Mouse (Mus musculus): ENCODE data around the gene Ankrd23. TPM values are rescaled to one million over a fixed set of nuclear protein-coding genes. Genes with fewer than 3 reads are reported as not detected.

Gene Ankrd23
- polyA plus RNA-seq, 1 experiment from 2014 or later = 14.6 TPM

DNA sequence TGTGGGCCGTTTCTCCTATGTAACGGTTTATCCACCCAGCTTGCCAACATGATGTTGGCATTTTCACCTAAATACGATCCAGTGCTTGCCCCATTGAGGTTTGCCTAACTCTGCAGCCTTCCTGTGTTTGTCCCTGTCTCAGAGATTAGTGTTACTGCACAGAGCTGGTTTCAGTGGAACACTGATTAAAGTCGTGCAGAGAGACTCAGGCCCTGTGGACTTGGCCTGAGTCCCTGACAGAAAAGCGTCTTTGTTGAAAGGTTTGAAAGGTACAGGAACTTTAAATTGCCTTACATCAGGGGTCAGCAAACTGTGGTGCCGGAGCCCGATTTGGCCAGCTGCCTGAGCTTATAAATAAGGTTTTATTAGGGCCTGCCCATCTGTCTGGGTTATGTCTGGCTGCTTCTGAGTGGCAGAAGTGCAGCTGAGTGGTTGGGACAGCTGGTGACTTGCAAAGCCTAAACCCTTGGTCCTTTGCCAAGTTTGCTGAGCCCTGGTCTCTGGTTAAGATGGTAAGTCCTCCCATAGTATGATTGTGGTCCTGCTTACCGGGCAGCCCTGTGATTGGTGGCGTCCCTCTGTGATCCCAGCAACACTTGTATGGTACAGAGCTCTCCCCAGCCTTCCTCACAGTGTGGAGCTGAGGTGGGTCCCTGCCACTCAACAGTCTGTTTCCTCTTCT is 13.2 kb downstream of the Ankrd23 start:
- Histone ChIP-seq H3K27ac (ENCODE audit: low read depth, low read length) (0 out of 2 replicates have a peak overlapping the region, but pooled peaks have one; percentile 37), H3K9me3 (ENCODE audit: control insufficient read depth, low read length) (no peaks in the 10 kb centered on the region), H3K9ac (ENCODE audit: low read depth, low read length) (no peak overlapping the region), H3K4me2 (replicated peaks; ENCODE audit: low read depth, low read length) (no peak overlapping the region), H3K4me1 (ENCODE audit: control insufficient read depth, insufficient read depth, low read length) (no peaks in the 10 kb centered on the region), H3K27me3 (ENCODE audit: control insufficient read depth, insufficient read depth, low read length) (no peaks in the 10 kb centered on the region), H3K36me3 (ENCODE audit: control insufficient read depth, insufficient read depth, low read length) (peaks cover 68% of the 10 kb centered on the region), H3K4me3 (ENCODE audit: low read length) (no peak overlapping the region)
- WGBS = 49% methylated on average over 9 of the region's 9 CpGs
- peak; percentile 17; the same call in 1 of the 2 replicates for ATAC-seq (ENCODE audit: low FRiP score, low TSS enrichment)

DNA sequence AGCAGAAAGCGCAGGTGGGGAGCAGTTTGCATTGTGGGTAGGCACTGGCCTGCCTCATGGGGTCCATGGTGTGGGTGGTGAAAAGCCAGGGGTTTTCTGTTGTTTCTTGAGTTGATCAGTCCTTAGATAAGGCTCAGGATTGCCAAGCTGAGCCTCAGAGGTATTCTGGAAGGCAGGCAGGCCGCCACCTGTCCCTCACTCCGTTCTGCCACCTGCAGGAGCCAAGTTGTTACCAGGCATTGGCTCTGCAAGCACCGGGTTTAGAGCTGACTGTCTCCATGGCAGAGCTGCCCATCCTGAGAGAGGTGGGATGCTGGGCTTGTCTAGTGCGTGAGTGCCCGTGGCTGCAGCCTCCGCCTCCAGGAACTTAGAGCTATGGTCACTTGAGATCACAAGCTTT is 14.5 kb downstream of the Ankrd23 start:
- 90% methylated on average over 7 of the region's 7 CpGs for WGBS
- H3K4me3 ChIP-seq (ENCODE audit: low read length) = no peak overlapping the region
- H3K27ac ChIP-seq (ENCODE audit: low read depth, low read length) = no peak overlapping the region
- H3K9ac ChIP-seq (ENCODE audit: low read depth, low read length) = no peak overlapping the region
- H3K27me3 ChIP-seq (ENCODE audit: control insufficient read depth, insufficient read depth, low read length) = no peaks in the 10 kb centered on the region
- peaks cover 68% of the 10 kb centered on the region for H3K36me3 ChIP-seq (ENCODE audit: control insufficient read depth, insufficient read depth, low read length)
- no peak overlapping the region for H3K4me2 ChIP-seq (replicated peaks; ENCODE audit: low read depth, low read length)
- no peaks in the 10 kb centered on the region for H3K4me1 ChIP-seq (ENCODE audit: control insufficient read depth, insufficient read depth, low read length)
- no peak for ATAC-seq (ENCODE audit: low FRiP score, low TSS enrichment)
- no peaks in the 10 kb centered on the region for H3K9me3 ChIP-seq (ENCODE audit: control insufficient read depth, low read length)

DNA sequence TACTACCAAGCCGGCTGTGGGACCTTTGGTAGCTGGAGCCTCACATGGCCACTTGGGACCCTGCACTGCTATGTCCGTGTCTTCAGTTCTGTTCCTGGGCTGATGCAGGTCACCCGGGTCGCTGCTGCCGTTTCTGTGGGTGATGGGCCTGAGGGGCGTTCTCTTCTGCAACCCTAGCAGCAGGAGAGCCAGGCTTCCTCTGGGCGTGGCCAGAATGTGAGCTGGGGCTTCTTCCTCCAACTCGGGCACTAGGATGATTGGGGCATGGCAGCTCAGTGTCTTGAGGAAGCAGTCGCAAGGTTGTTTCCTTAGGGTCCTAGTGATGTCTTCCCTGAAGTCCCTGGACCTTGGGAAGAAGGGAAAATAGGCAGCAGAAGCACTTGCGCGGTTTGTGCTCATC is 17.1 kb downstream of the Ankrd23 start:
- WGBS = 70% methylated on average over 11 of the region's 11 CpGs
- H3K4me2 ChIP-seq (replicated peaks; ENCODE audit: low read depth, low read length) = no peak overlapping the region
- H3K27ac ChIP-seq (ENCODE audit: low read depth, low read length) = no peak overlapping the region
- H3K9me3 ChIP-seq (ENCODE audit: control insufficient read depth, low read length) = no peaks in the 10 kb centered on the region
- no peaks in the 10 kb centered on the region for H3K27me3 ChIP-seq (ENCODE audit: control insufficient read depth, insufficient read depth, low read length)
- ATAC-seq (ENCODE audit: low FRiP score, low TSS enrichment) = no peak
- H3K4me3 ChIP-seq (ENCODE audit: low read length) = no peak overlapping the region
- 0 out of 2 replicates have a peak, but pooled peaks cover 3% of the 10 kb centered on the region for H3K4me1 ChIP-seq (ENCODE audit: control insufficient read depth, insufficient read depth, low read length)
- H3K36me3 ChIP-seq (ENCODE audit: control insufficient read depth, insufficient read depth, low read length) = peaks cover 57% of the 10 kb centered on the region
- no peak overlapping the region for H3K9ac ChIP-seq (ENCODE audit: low read depth, low read length)

DNA sequence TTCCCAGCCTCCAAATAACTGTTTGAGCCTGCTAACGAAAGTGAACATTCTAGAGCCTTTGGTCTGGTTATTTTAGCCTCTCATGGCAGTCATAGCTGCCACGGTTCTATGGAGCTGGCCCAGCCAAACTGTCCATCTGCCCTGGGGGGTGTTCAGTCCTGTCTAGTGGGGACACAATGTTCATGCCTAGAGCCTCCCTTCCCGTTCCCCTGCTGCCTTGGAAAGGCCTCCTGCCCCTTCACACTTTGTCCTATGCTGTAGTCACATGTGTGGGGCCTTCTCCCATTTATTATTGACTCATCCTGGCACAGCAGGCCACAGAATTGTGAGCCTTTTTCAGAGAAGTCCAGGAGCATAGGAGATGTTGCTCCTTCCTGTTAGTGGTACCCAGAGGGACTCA is 18.4 kb downstream of the Ankrd23 start:
- ATAC-seq (ENCODE audit: low FRiP score, low TSS enrichment) = no peak
- Histone ChIP-seq H3K9ac (ENCODE audit: low read depth, low read length) (no peak overlapping the region), H3K27me3 (ENCODE audit: control insufficient read depth, insufficient read depth, low read length) (no peaks in the 10 kb centered on the region), H3K4me1 (ENCODE audit: control insufficient read depth, insufficient read depth, low read length) (peaks cover 15% of the 10 kb centered on the region), H3K9me3 (ENCODE audit: control insufficient read depth, low read length) (no peaks in the 10 kb centered on the region), H3K27ac (ENCODE audit: low read depth, low read length) (no peak overlapping the region), H3K4me3 (ENCODE audit: low read length) (no peak overlapping the region), H3K36me3 (ENCODE audit: control insufficient read depth, insufficient read depth, low read length) (peaks cover 44% of the 10 kb centered on the region), H3K4me2 (replicated peaks; ENCODE audit: low read depth, low read length) (no peak overlapping the region)
- 75% methylated on average over 3 of the region's 3 CpGs for WGBS

DNA sequence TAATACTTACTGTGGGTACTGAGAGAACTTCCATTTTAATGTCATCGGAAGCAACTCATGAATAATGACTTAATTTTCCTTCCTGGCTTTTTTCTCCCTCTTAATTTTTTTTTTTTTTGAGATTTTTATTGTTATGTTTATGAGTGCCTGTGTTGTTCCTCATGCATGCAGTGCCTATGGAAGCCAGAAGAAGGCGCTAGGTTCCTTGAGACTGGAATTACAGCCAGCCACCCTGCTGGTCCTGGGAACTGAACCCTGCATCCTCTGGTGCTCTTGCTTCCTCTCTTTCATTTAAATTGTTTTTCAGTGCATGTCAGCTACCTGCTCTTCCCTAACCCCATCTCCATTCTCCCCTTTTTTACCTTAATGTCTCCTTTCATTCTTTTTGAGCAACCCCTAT is 23.0 kb downstream of the Ankrd23 start:
- Histone ChIP-seq H3K4me2 (replicated peaks; ENCODE audit: low read depth, low read length) (peak overlapping the region; percentile 69), H3K36me3 (ENCODE audit: control insufficient read depth, insufficient read depth, low read length) (0 out of 2 replicates have a peak, but pooled peaks cover 6% of the 10 kb centered on the region), H3K27ac (ENCODE audit: low read depth, low read length) (no peak overlapping the region), H3K27me3 (ENCODE audit: control insufficient read depth, insufficient read depth, low read length) (no peaks in the 10 kb centered on the region), H3K9ac (ENCODE audit: low read depth, low read length) (peak overlapping the region; percentile 89; the same call in 1 of the 2 replicates), H3K4me1 (ENCODE audit: control insufficient read depth, insufficient read depth, low read length) (peaks cover 18% of the 10 kb centered on the region), H3K9me3 (ENCODE audit: control insufficient read depth, low read length) (no peaks in the 10 kb centered on the region), H3K4me3 (ENCODE audit: low read length) (peak overlapping the region; percentile 92)
- WGBS = 50% methylated on average over 2 of the region's 2 CpGs
- no peak for ATAC-seq (ENCODE audit: low FRiP score, low TSS enrichment)

DNA sequence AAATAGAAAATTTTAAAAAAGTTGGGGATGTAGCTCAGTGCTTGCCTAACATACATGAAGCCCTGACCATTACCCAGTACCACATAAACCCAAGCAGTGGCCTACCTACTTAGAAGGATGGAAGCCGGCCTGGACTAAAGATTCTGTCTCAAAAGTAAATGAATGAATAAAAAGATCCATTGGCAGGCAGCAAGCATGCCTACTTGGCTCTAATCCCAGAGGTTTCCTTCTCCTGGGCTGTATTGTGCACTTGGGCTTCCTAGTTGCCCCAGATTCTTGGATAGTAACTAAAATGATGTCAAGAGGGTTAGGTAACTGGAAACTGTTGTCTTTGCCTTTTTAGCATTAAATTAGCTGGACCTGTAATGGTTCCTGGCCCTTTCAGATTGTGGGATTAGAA is 23.4 kb downstream of the Ankrd23 start:
- Histone ChIP-seq H3K27ac (ENCODE audit: low read depth, low read length) (no peak overlapping the region), H3K9ac (ENCODE audit: low read depth, low read length) (peak overlapping the region; percentile 89), H3K4me3 (ENCODE audit: low read length) (peak overlapping the region; percentile 92), H3K27me3 (ENCODE audit: control insufficient read depth, insufficient read depth, low read length) (no peaks in the 10 kb centered on the region), H3K9me3 (ENCODE audit: control insufficient read depth, low read length) (no peaks in the 10 kb centered on the region), H3K4me1 (ENCODE audit: control insufficient read depth, insufficient read depth, low read length) (peaks cover 18% of the 10 kb centered on the region), H3K4me2 (replicated peaks; ENCODE audit: low read depth, low read length) (peak overlapping the region; percentile 69), H3K36me3 (ENCODE audit: control insufficient read depth, insufficient read depth, low read length) (0 out of 2 replicates have a peak, but pooled peaks cover 6% of the 10 kb centered on the region)
- no peak for ATAC-seq (ENCODE audit: low FRiP score, low TSS enrichment)
- WGBS = 15% methylated on average over 1 of the region's 1 CpGs

DNA sequence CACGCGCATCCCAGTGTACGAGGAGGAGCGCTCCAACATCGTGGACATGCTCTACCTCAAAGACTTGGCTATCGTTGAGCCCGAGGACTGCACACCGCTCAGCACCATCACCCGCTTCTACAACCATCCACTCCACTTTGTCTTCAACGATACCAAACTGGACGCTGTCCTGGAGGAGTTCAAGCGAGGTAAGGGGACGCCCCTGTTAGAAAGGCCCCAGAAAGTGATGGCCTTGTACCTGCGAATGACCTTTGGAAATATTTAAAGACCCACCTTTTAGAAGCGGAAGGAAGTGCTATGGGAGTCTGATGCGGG is 23.8 kb downstream of the Ankrd23 start:
- under 1% methylated on average over 16 of the region's 16 CpGs for WGBS
- Histone ChIP-seq H3K27me3 (ENCODE audit: control insufficient read depth, insufficient read depth, low read length) (no peaks in the 10 kb centered on the region), H3K9ac (ENCODE audit: low read depth, low read length) (peak overlapping the region; percentile 89), H3K4me3 (ENCODE audit: low read length) (peak overlapping the region; percentile 92), H3K9me3 (ENCODE audit: control insufficient read depth, low read length) (no peaks in the 10 kb centered on the region), H3K36me3 (ENCODE audit: control insufficient read depth, insufficient read depth, low read length) (peaks cover 6% of the 10 kb centered on the region; the same call in 1 of the 2 replicates), H3K27ac (ENCODE audit: low read depth, low read length) (peak overlapping the region; percentile 78; the same call in 1 of the 2 replicates), H3K4me1 (ENCODE audit: control insufficient read depth, insufficient read depth, low read length) (peaks cover 18% of the 10 kb centered on the region), H3K4me2 (replicated peaks; ENCODE audit: low read depth, low read length) (peak overlapping the region; percentile 69)
- ATAC-seq (ENCODE audit: low FRiP score, low TSS enrichment) = no peak

DNA sequence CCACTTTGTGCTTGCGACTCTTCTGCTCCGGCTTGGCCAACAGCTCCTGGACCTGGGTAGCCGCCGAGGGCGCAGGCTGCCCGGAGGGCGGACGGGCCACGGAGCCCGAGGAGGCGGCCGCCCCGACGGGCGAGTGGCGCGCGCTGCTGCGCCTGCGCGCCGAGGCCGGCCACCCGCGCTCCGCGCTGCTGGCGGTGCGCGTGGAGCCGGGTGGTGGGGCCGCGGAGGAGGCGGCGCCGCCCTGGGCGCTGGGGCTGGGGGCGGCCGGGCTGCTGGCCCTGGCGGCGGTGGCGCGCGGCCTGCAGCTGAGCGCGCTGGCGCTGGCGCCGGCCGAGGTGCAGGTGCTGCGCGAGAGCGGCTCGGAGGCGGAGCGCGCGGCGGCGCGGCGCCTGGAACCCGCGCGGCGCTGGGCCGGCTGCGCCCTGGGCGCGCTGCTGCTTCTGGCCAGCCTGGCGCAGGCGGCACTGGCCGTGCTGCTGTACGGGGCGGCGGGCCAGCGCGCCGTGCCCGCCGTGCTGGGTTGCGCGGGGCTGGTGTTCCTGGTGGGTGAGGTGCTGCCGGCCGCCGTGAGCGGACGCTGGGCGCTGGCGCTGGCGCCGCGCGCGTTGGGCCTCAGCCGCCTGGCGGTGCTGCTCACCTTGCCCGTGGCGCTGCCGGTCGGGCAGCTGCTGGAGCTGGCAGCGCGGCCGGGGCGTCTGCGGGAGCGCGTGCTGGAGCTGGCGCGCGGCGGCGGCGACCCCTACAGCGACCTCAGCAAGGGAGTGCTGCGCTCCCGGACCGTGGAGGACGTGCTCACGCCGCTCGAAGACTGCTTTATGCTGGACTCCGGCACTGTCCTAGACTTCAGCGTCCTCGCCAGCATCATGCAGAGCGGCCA is 24.4 kb downstream of the Ankrd23 start:
- Histone ChIP-seq H3K27me3 (ENCODE audit: control insufficient read depth, insufficient read depth, low read length) (no peaks in the 10 kb centered on the region), H3K27ac (ENCODE audit: low read depth, low read length) (peak overlapping the region; percentile 98), H3K4me2 (replicated peaks; ENCODE audit: low read depth, low read length) (peak overlapping the region; percentile 69), H3K36me3 (ENCODE audit: control insufficient read depth, insufficient read depth, low read length) (peaks cover 10% of the 10 kb centered on the region), H3K4me1 (ENCODE audit: control insufficient read depth, insufficient read depth, low read length) (peaks cover 18% of the 10 kb centered on the region), H3K9me3 (ENCODE audit: control insufficient read depth, low read length) (no peaks in the 10 kb centered on the region), H3K9ac (ENCODE audit: low read depth, low read length) (peak overlapping the region; percentile 89), H3K4me3 (ENCODE audit: low read length) (peak overlapping the region; percentile 92)
- WGBS = under 1% methylated on average over 77 of the region's 126 CpGs
- ATAC-seq (ENCODE audit: low FRiP score, low TSS enrichment) = peak; percentile 72
